Mouse (Mus musculus) erythroblast, embryonic 14.5 days (primary cell): ENCODE results near the gene Il21r.

Source experiments
- GATA1 ChIP-seq: IDR thresholded peaks from 2 replicates; pipeline ENCODE4 v1.6.1; 2012; ENCODE audit warnings: low read length, inconsistent platforms, mixed read lengths
- TAL1 ChIP-seq: IDR thresholded peaks from 3 replicates; pipeline ENCODE4 v1.6.1; 2012; ENCODE audit warnings: low read length, inconsistent platforms, mixed read lengths

- TF ChIP-seq GATA1 (no peak), TAL1 (no peak)
These were observed 3.3 kb downstream of the Il21r start for GRCm38 (mm10) chr7:125606265-125607164.
